Mouse (Mus musculus): Measurements from ENCODE around the gene Tusc2.

Gene Tusc2

GRCm38 (mm10) chr9:107541474-107542351 is 21.3 kb upstream of the Tusc2 start, which contains the start of the genes Cyb561d2 and Nprl2:
TSS of gene Cyb561d2 (minus strand) at chr9:107542193.
TSS of gene Nprl2 (plus strand) at chr9:107542226.
- POLR2A ChIA-PET, result interaction anchor here in 3 of 4 experiments (0.6 to 9.0 kb wide), 55 partner anchors 8 to 851 kb away, joined by 3 to 77 read pairs (median 4); partner anchors contain the start of genes 6430571L13Rik (in 3 of the 3), Rassf1 (in 3 of the 3), Tmem115 (in 3 of the 3) and Gnai2 (in 2 of the 3)

GRCm38 (mm10) chr9:107542352-107542686 is 20.7 kb upstream of the Tusc2 start:
- POLR2A ChIA-PET, result interaction anchor here in 3 of 4 experiments (0.6 to 9.0 kb wide), 46 partner anchors 8 to 851 kb away, joined by 3 to 77 read pairs (median 4); partner anchors contain the start of genes 6430571L13Rik (in 3 of the 3), Tmem115 (in 3 of the 3), Gnai2 (in 2 of the 3) and Hyal1 (in 2 of the 3)
- CTCF ChIA-PET, result interaction anchor here in 3 of 4 experiments (0.6 to 2.4 kb wide), 20 partner anchors 8 to 748 kb away, joined by 3 to 15 read pairs (median 4); partner anchors contain the start of genes Tmem115 (in 3 of the 3), Ifrd2 (in 1 of the 3) and Nicn1 (in 1 of the 3)

More at GRCm38 (mm10) chr9:107541474-107542351, 21.3 kb upstream of the Tusc2 start, which contains the start of the genes Cyb561d2 and Nprl2:
- CTCF ChIA-PET, result interaction anchor here in 3 of 4 experiments (0.6 to 2.4 kb wide), 20 partner anchors 8 to 201 kb away, joined by 3 to 15 read pairs (median 4); partner anchors contain the start of genes Tmem115 (in 3 of the 3) and 6430571L13Rik (in 1 of the 3)

- CTCF ChIA-PET, result interaction anchor here in 3 of 4 experiments (0.6 to 2.4 kb wide), 15 partner anchors 9 to 747 kb away, joined by 3 to 15 read pairs (median 3); partner anchors contain the start of genes Tmem115 (in 2 of the 3), Ifrd2 (in 1 of the 3) and Nicn1 (in 1 of the 3)
- POLR2A ChIA-PET, result interaction anchor here in 3 of 4 experiments (0.6 to 9.0 kb wide), 32 partner anchors 8 to 247 kb away, joined by 3 to 77 read pairs (median 4); partner anchors contain the start of genes Tmem115 (in 3 of the 3), Gnai2 (in 2 of the 3), Hyal1 (in 2 of the 3) and Ifrd2 (in 2 of the 3)
Observed at GRCm38 (mm10) chr9:107542721-107543120, 20.3 kb upstream of the Tusc2 start.

- ChIA-PET POLR2A (interaction anchor here in 3 of 4 experiments (0.6 to 9.0 kb wide), 22 partner anchors 8 to 247 kb away, joined by 3 to 77 read pairs (median 6); partner anchors contain the start of genes Ifrd2 (in 2 of the 3), Rassf1 (in 2 of the 3), Tmem115 (in 2 of the 3) and Tusc2 (in 2 of the 3)), CTCF (interaction anchor here in 3 of 4 experiments (0.5 to 2.4 kb wide), 10 partner anchors 10 to 172 kb away, joined by 3 to 15 read pairs (median 4); partner anchors contain the start of gene Tmem115 (in 2 of the 3))
Observed at GRCm38 (mm10) chr9:107543299-107543698, 19.8 kb upstream of the Tusc2 start.

GRCm38 (mm10) chr9:107544196-107544700 is 18.8 kb upstream of the Tusc2 start:
- ChIA-PET CTCF (interaction anchor here in 2 of 4 experiments (1.2 kb wide), 2 partner anchors 22 kb away, joined by 3 to 4 read pairs; no protein-coding TSS in a partner anchor), POLR2A (interaction anchor here in 3 of 4 experiments (1.0 to 9.0 kb wide), 8 partner anchors 9 to 31 kb away, joined by 3 to 77 read pairs (median 13); partner anchors contain the start of genes Tmem115 (in 2 of the 3) and Rassf1 (in 1 of the 3))

GRCm38 (mm10) chr9:107544729-107545128 is 18.3 kb upstream of the Tusc2 start:
- POLR2A ChIA-PET, result interaction anchor here in 3 of 4 experiments (1.0 to 9.0 kb wide), 6 partner anchors 9 to 62 kb away, joined by 3 to 77 read pairs (median 4); partner anchors contain the start of genes Rassf1 (in 1 of the 3) and Tmem115 (in 1 of the 3)
- CTCF ChIA-PET, result interaction anchor here in 2 of 4 experiments (0.7 to 2.0 kb wide), 7 partner anchors 10 to 207 kb away, joined by 3 to 4 read pairs (median 4); no protein-coding TSS in a partner anchor

GRCm38 (mm10) chr9:107545199-107545598 is 17.9 kb upstream of the Tusc2 start:
- POLR2A ChIA-PET, result interaction anchor here in 2 of 4 experiments (1.0 to 9.0 kb wide), 4 partner anchors 10 to 62 kb away, joined by 3 to 62 read pairs (median 4); partner anchors contain the start of gene Tmem115 (in 1 of the 2)
- CTCF ChIA-PET, result interaction anchor here in 2 of 4 experiments (0.6 to 2.0 kb wide), 8 partner anchors 9 to 206 kb away, joined by 3 to 4 read pairs (median 4); no protein-coding TSS in a partner anchor

GRCm38 (mm10) chr9:107545602-107546001 is 17.5 kb upstream of the Tusc2 start:
- ChIA-PET CTCF (interaction anchor here in 2 of 4 experiments (0.6 to 2.0 kb wide), 7 partner anchors 9 to 206 kb away, joined by 3 to 4 read pairs (median 4); no protein-coding TSS in a partner anchor), POLR2A (interaction anchor here in 2 of 4 experiments (0.7 to 9.0 kb wide), 7 partner anchors 10 to 146 kb away, joined by 3 to 62 read pairs (median 4); partner anchors contain the start of genes Cacna2d2 (in 1 of the 2) and Tmem115 (in 1 of the 2))

GRCm38 (mm10) chr9:107547026-107547425 is 16.0 kb upstream of the Tusc2 start, which contains the start of gene Zmynd10:
TSS of gene Zmynd10 (plus strand) at chr9:107547298.
- ChIA-PET POLR2A (interaction anchor here in 3 of 4 experiments (0.5 to 9.0 kb wide), 31 partner anchors 8 to 1220 kb away, joined by 3 to 62 read pairs (median 4); partner anchors contain the start of genes Ifrd2 (in 3 of the 3), Hyal3 (in 2 of the 3), Tmem115 (in 2 of the 3) and Cacna2d2 (in 1 of the 3)), CTCF (interaction anchor here in 3 of 4 experiments (0.5 to 1.9 kb wide), 19 partner anchors 12 to 904 kb away, joined by 3 to 13 read pairs (median 3); partner anchors contain the start of genes Gnai2 (in 1 of the 3), Tmem115 (in 1 of the 3) and Tusc2 (in 1 of the 3))

GRCm38 (mm10) chr9:107547957-107548356 is 15.1 kb upstream of the Tusc2 start:
- CTCF ChIA-PET, result interaction anchor here in 2 of 4 experiments (0.8 to 1.9 kb wide), 6 partner anchors 13 to 174 kb away, joined by 3 to 6 read pairs (median 3); partner anchors contain the start of gene Tusc2 (in 1 of the 2)

GRCm38 (mm10) chr9:107548820-107549219 is 14.2 kb upstream of the Tusc2 start:
- POLR2A ChIA-PET, result interaction anchor here in 2 of 4 experiments (0.9 to 8.8 kb wide), 9 partner anchors 15 to 81 kb away, joined by 3 to 92 read pairs (median 7); partner anchors contain the start of genes Hyal3 (in 2 of the 2), Hyal1 (in 1 of the 2), Hyal2 (in 1 of the 2) and Tmem115 (in 1 of the 2)
- CTCF ChIA-PET, result no interaction called here

More at GRCm38 (mm10) chr9:107547957-107548356, 15.1 kb upstream of the Tusc2 start:
- POLR2A ChIA-PET, result interaction anchor here in 3 of 4 experiments (0.8 to 8.8 kb wide), 11 partner anchors 14 to 325 kb away, joined by 3 to 92 read pairs (median 5); partner anchors contain the start of genes Gnai2 (in 1 of the 3), Hyal2 (in 1 of the 3), Hyal3 (in 1 of the 3) and Ifrd2 (in 1 of the 3)

- POLR2A ChIA-PET, result interaction anchor here in 3 of 4 experiments (0.9 to 8.8 kb wide), 15 partner anchors 8 to 657 kb away, joined by 3 to 129 read pairs (median 8); partner anchors contain the start of genes Cyb561d2 (in 2 of the 3), Hyal2 (in 2 of the 3), Nprl2 (in 2 of the 3) and Tmem115 (in 2 of the 3)
- CTCF ChIA-PET, result interaction anchor here in 2 of 4 experiments (1.5 to 1.8 kb wide), 2 partner anchors 8 to 175 kb away, joined by 4 to 6 read pairs; partner anchors contain the start of genes Cyb561d2 (in 1 of the 2) and Nprl2 (in 1 of the 2)
Observed at GRCm38 (mm10) chr9:107549297-107550074, 13.6 kb upstream of the Tusc2 start.

- ChIA-PET POLR2A (interaction anchor here in 3 of 4 experiments (0.7 to 8.8 kb wide), 24 partner anchors 8 to 658 kb away, joined by 3 to 129 read pairs (median 4); partner anchors contain the start of genes Cyb561d2 (in 3 of the 3), Hyal1 (in 3 of the 3), Nprl2 (in 3 of the 3) and Tusc2 (in 3 of the 3)), CTCF (interaction anchor here in 3 of 4 experiments (0.6 to 1.9 kb wide), 12 partner anchors 9 to 176 kb away, joined by 3 to 6 read pairs (median 3); partner anchors contain the start of genes Cyb561d2 (in 1 of the 3), Hyal1 (in 1 of the 3), Nprl2 (in 1 of the 3) and Tmem115 (in 1 of the 3))
Observed at GRCm38 (mm10) chr9:107550491-107551116, 12.5 kb upstream of the Tusc2 start.
